Mouse (Mus musculus) neural tube, embryonic 11.5 days (tissue): ENCODE data around the gene Setd1a. TPM values are rescaled to one million over a fixed set of nuclear protein-coding genes. Genes with fewer than 3 reads are reported as not detected.
"Not testable (repeated sequence)": the region's sequence is repeated elsewhere in the genome, so short reads cannot be mapped to it uniquely, and the experiment has no call there.

Experiments
- ATAC-seq: fragments of 200-750 bp; cut with Nextera tagmentation; 2 replicates; pipeline ENCODE4 v1.8.0; 2017; ENCODE audit warnings: moderate number of reproducible peaks, mild to moderate bottlenecking, moderate TSS enrichment, moderate library complexity; ENCODE audit not compliant: insufficient read depth, low FRiP score, low TSS enrichment
- DNase-seq: peaks from one replicate; pipeline ENCODE4 v3.0.0-alpha.2; 2015; ENCODE audit warnings: low spot score
- H3K27ac ChIP-seq: fragments of 300-500 bp; sonication (generic); 2 replicates; pipeline ENCODE4 v1.5.1; 2014; ENCODE audit warnings: low read depth, mild to moderate bottlenecking, low read length
- H3K27me3 ChIP-seq: fragments of 300-500 bp; sonication (generic); 2 replicates; pipeline ENCODE4 v1.6.1; 2014; ENCODE audit warnings: mild to moderate bottlenecking, low read length, mixed read lengths; ENCODE audit not compliant: control insufficient read depth, insufficient read depth
- H3K36me3 ChIP-seq: fragments of 300-500 bp; sonication (generic); 2 replicates; pipeline ENCODE4 v1.6.1; 2014; ENCODE audit warnings: mild to moderate bottlenecking, low read length, moderate library complexity, mixed read lengths; ENCODE audit not compliant: control insufficient read depth, insufficient read depth
- H3K4me1 ChIP-seq: fragments of 300-500 bp; sonication (generic); 2 replicates; pipeline ENCODE4 v1.6.1; 2014; ENCODE audit warnings: low read length, mixed read lengths; ENCODE audit not compliant: control insufficient read depth, insufficient read depth
- H3K4me2 ChIP-seq: fragments of 300-500 bp; sonication (generic); 2 replicates; pipeline ENCODE4 v1.6.1; 2014; ENCODE audit warnings: low read depth, mild to moderate bottlenecking, moderate library complexity
- H3K4me3 ChIP-seq: fragments of 300-500 bp; sonication (generic); 2 replicates; pipeline ENCODE4 v1.5.1; 2014; ENCODE audit warnings: low read depth, low read length
- H3K9ac ChIP-seq: fragments of 300-500 bp; sonication (generic); 2 replicates; pipeline ENCODE4 v1.6.1; 2014; ENCODE audit warnings: mild to moderate bottlenecking, low read length
- H3K9me3 ChIP-seq: fragments of 300-500 bp; sonication (generic); 2 replicates; pipeline ENCODE4 v1.6.1; 2016; ENCODE audit warnings: low read length; ENCODE audit not compliant: control insufficient read depth
- WGBS: fragments of 180-500 bp; shearing (Covaris S2); extraction: QIAGEN DNeasy Blood & Tissue Kit; methylation state at CpG from one replicate; pipeline ENCODE4 v1.1.7; 2014; 5-methylcytosine and 5-hydroxymethylcytosine counted together
- polyA plus RNA-seq: library from polyadenylated mRNA; unstranded; fragments of >200 nt; fragmentation: Nextera tagmentation; extraction: Ambion mirVana; gene quantifications from 2 replicates; pipeline ENCODE4 v1.2.1, GENCODE M21; 2014

Gene Setd1a
- polyA plus RNA-seq, 1 experiment from 2014 or later = 28.5 TPM

DNA sequence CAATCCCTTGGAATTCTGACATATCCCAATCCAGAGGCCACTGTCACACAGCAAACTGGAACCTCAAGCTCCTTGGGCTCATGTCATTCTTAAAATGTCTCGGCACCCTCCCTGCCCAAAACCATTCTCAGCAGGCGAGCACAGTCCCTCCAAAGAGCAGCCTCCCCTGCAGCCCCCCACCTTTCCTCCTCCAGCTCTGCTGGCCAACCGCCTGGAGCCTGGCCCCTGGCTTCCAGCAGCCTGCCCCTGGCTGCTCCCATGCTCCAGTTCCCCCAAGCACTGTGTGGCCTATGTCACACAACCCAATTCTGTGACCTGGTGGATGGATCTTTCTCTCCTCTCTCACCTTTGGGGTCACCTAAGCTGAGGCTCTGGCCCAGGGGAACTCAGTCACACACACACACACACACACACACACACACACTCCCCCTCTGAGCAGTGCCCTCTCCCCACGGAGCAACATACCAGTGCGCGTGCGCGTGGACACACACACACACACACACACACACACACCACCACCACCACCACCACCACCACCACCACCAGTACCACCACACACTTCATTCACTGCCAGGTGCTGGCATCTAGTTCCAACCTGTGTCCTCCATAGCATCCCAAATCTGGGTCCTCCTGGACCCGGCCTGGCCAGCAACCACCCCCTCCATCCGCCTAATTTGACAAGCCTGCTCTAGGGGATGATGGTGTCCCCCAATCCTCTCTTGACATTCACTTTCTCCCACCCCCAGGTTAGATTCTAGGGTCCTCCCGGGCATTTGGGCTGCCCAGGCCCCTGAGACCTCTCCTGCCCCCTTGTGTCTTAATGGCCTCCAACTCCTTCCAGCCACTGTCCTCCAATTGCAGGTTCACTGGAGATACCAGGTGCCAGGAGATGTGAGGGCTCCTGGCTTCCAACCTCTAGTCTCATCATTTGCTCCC is 47.0 kb downstream of the Setd1a start:
- DNase-seq (no peak), ATAC-seq (peak; percentile 15; the same call in 1 of the 2 replicates)
- Histone ChIP-seq H3K36me3 (no peaks in the 10 kb centered on the region), H3K27me3 (no peaks in the 10 kb centered on the region), H3K27ac (no peak overlapping the region), H3K4me3 (peak overlapping the region; percentile 67), H3K9ac (peak overlapping the region; percentile 79), H3K9me3 (no peaks in the 10 kb centered on the region), H3K4me2 (peak overlapping the region; percentile 75), H3K4me1 (peaks cover 3% of the 10 kb centered on the region; the same call in 1 of the 2 replicates)
- WGBS = 72% methylated on average over 11 of the region's 11 CpGs

DNA sequence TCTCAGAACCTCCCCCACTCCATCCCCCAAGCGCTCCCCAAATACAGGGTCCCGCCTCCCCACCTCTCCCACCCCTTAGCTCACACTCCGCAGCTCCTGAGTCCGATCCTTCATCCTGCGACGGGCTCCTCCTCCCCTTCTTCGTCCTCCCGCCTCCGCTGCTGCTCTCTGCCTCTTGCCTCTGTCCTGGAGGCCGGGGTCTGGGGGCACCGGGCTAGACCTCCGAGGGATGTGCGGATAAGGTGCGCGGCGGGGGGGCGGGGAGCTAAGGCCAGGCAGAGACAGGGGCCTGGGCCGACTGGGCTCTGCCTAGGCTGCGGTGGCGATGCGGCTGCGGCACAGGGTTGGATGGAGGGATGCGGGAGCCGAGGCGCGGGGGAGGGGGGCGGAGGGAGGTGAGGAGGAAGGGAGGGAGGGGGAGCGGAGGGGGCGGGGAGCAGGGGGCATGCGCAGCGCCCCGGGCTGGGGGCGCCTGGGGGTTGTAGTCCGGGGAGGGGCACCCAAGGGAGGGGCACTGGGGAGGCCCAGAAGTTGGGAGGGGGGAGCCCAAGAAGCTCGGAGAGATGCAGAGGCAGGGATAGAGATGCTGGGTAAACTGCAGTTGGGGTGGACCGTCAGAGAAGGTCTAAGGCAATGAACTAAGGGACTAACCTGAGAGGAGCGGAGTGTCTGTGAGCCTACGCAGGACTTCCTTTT is 47.9 kb downstream of the Setd1a start, which contains the start of the genes Stx4a and Stx1b:
Gene Stx4a (plus strand): TSS at position 119 of the 696 bp plus-strand sequence.
Gene Stx1b (minus strand): TSS at position 374 of the 696 bp plus-strand sequence.
- no peaks in the 10 kb centered on the region for H3K27me3 ChIP-seq
- H3K4me1 ChIP-seq = peaks cover 3% of the 10 kb centered on the region; the same call in 1 of the 2 replicates
- peak within 1 kb of the TSS; percentile 67 for H3K4me3 ChIP-seq
- H3K9ac ChIP-seq = peak within 1 kb of the TSS; percentile 79
- peak; percentile 80 for DNase-seq
- 5% methylated on average over 28 of the region's 38 CpGs for WGBS
- 0 out of 2 replicates have a peak within 1 kb of the TSS, but pooled peaks have one; percentile 53 for H3K27ac ChIP-seq
- peak; percentile 86 for ATAC-seq
- H3K4me2 ChIP-seq = peak within 1 kb of the TSS; percentile 75
- H3K36me3 ChIP-seq = no peaks in the 10 kb centered on the region
- no peaks in the 10 kb centered on the region for H3K9me3 ChIP-seq

DNA sequence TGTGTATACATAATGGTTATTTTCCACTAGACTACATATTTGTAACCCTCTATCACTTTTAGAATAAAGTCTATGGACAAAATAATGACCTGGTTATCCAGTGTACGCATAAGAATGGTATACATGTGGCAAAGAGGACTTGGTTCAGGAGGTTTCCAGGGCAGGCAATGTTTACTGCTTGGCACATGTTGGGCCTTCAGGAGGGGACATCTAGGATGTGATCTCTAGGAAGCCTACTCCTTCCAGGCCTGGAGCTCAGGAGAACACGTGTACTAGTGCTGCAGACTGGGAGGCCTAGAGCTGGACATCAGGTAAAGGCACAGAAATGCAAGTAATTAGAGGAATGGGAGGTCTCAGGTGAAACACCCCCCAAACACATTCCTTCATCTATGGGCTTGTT is 59.1 kb downstream of the Setd1a start:
- no peak overlapping the region for H3K9ac ChIP-seq
- DNase-seq = no peak
- H3K4me1 ChIP-seq = no peaks in the 10 kb centered on the region
- no peaks in the 10 kb centered on the region for H3K36me3 ChIP-seq
- H3K4me3 ChIP-seq = no peak overlapping the region
- H3K27ac ChIP-seq = no peak overlapping the region
- ATAC-seq = no peak
- no peaks in the 10 kb centered on the region for H3K27me3 ChIP-seq
- H3K4me2 ChIP-seq = no peak overlapping the region
- WGBS = 71% methylated on average over 2 of the region's 2 CpGs
- H3K9me3 ChIP-seq = no peaks in the 10 kb centered on the region

DNA sequence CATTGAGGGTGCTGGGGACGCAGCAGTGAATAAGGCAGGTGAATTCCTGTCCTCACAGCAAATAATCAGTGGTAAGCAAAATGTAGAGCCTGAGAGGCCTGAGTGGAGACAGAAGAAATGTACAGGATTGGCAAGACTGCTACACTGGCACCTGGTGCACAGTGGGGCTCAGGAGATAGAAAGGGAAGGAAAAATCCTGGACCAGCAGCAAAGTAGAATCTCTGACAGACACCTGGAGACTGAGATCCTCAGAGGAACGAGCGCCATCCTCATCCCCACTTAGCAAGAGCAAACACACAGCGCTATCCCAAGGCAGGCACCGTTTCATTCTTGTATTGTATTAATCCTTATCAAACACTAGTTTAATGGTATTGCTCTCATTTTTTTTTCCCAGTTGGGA is 61.0 kb downstream of the Setd1a start:
- no peaks in the 10 kb centered on the region for H3K36me3 ChIP-seq
- H3K27ac ChIP-seq = no peak overlapping the region
- DNase-seq (no peak), ATAC-seq (no peak)
- H3K4me2 ChIP-seq = no peak overlapping the region
- H3K9me3 ChIP-seq = no peaks in the 10 kb centered on the region
- H3K4me1 ChIP-seq = peaks cover 3% of the 10 kb centered on the region; the same call in 1 of the 2 replicates
- H3K9ac ChIP-seq = no peak overlapping the region
- H3K4me3 ChIP-seq = no peak overlapping the region
- no peaks in the 10 kb centered on the region for H3K27me3 ChIP-seq
- WGBS = 96% methylated on average over 5 of the region's 5 CpGs

DNA sequence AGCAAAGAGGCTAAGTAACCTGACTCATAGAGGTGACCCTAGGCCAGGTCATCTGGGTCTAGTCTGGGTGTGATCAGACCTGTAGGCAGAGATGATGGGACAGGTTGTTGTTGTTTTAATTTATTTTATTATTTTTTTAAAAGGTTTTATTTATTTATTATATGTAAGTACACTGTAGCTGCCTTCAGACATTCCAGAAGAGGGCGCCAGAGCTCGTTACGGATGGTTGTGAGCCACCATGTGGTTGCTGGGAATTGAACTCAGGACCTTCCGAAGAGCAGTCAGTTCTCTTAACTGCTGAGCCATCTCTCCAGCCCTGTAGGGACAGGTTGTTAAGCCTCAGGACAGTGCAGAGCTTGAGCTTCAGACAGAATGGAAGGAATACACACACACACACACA is 61.4 kb downstream of the Setd1a start:
- not testable (repeated sequence) for DNase-seq, ATAC-seq, H3K4me3 ChIP-seq, H3K9ac ChIP-seq, H3K9me3 ChIP-seq, H3K27ac ChIP-seq, H3K4me2 ChIP-seq, H3K4me1 ChIP-seq, H3K36me3 ChIP-seq, H3K27me3 ChIP-seq
- 79% methylated on average over 4 of the region's 4 CpGs for WGBS

DNA sequence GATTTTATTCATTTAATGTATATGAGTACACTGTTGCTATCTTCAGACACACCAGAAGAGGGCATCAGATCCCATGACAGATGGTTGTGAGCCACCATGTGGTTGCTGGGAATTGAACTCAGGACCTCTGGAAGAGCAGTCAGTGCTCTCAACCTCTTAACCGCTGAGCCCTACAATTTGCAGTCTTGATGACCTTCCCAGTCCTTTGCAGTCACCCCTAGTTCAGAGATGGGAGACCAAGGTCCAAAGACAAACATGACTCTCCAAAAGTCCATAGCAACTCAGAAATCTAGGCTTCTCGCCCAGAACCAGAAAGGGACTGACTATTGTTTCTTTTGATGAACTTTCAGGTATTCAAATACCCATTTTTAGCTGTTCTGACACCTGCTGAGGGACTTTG is 63.6 kb downstream of the Setd1a start:
- H3K9me3 ChIP-seq, H3K9ac ChIP-seq, H3K4me3 ChIP-seq, DNase-seq, H3K4me1 ChIP-seq, H3K4me2 ChIP-seq, H3K27me3 ChIP-seq, ATAC-seq, H3K27ac ChIP-seq, H3K36me3 ChIP-seq: not testable (repeated sequence)
- 74% methylated on average over 2 of the region's 2 CpGs for WGBS

DNA sequence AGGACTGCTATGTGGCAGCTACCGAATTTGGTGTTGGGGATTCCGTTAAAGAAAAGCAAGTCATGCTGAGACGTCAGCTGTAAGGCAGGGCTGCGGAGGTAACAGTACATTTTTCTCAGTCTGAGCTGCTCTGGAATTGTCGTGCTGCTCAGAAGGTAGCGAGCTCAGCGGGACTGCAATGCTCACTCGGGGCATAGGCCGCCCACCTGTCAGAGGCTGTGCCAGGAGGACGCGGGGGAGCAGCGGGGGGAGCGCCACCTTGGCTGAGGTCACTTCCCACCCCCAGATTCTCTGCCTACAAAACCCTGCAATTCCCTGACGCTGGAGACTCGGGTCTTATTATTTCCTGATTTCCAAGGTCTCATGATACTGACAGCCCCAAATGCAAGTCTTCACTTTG is 64.4 kb downstream of the Setd1a start:
- H3K27ac ChIP-seq = peak overlapping the region; percentile 28; the same call in 1 of the 2 replicates
- ATAC-seq (peak; percentile 21; the same call in 1 of the 2 replicates), DNase-seq (no peak)
- no peaks in the 10 kb centered on the region for H3K27me3 ChIP-seq
- WGBS = 10% methylated on average over 15 of the region's 15 CpGs
- peak overlapping the region; percentile 58 for H3K4me3 ChIP-seq
- no peaks in the 10 kb centered on the region for H3K9me3 ChIP-seq
- H3K36me3 ChIP-seq = no peaks in the 10 kb centered on the region
- peak overlapping the region; percentile 98 for H3K4me2 ChIP-seq
- peak overlapping the region; percentile 49 for H3K9ac ChIP-seq
- H3K4me1 ChIP-seq = peaks cover 3% of the 10 kb centered on the region; the same call in 1 of the 2 replicates

DNA sequence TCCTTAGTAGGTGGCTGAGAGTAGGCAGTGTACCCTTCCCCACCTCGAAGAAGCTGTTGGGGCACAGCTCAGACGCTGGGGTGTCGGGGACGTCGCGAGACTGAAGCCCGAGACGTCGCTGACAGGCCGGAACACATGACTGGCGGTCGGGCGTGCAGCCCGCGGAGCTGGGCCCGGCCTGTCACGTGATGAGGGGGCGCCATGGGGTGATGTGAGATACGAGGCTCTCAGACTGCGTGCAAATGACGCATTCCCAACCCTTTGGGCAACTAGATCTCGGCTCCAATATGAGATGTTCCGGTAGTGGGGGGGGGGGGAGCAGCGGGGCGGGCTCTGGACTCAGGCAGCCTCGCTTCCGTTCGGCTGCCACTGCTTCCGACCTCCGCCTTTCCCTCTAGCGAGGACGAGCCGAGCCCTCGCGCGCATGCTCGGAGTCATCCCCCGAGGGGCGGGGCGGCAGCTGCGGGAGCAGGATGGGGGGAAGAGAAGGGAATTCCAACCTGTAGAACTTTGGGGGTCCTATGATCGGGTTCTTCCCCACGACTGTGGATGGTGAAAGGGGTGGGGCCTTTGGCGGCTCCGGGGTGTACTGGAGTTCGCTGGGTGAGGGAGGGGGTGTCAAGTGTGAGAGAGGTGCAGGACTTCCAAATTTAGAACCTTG is 65.0 kb downstream of the Setd1a start:
- H3K9me3 ChIP-seq = no peaks in the 10 kb centered on the region
- ATAC-seq (peak; percentile 84), DNase-seq (peak; percentile 94)
- H3K27me3 ChIP-seq = no peaks in the 10 kb centered on the region
- peak overlapping the region; percentile 28 for H3K27ac ChIP-seq
- under 1% methylated on average over 45 of the region's 46 CpGs for WGBS
- H3K36me3 ChIP-seq = no peaks in the 10 kb centered on the region
- H3K4me2 ChIP-seq = peak overlapping the region; percentile 98
- H3K9ac ChIP-seq = peak overlapping the region; percentile 49
- H3K4me3 ChIP-seq = peak overlapping the region; percentile 58
- H3K4me1 ChIP-seq = peaks cover 3% of the 10 kb centered on the region; the same call in 1 of the 2 replicates
